14 mouse cellular contexts compared by ENCODE assay signal in the genomic region with DNA sequence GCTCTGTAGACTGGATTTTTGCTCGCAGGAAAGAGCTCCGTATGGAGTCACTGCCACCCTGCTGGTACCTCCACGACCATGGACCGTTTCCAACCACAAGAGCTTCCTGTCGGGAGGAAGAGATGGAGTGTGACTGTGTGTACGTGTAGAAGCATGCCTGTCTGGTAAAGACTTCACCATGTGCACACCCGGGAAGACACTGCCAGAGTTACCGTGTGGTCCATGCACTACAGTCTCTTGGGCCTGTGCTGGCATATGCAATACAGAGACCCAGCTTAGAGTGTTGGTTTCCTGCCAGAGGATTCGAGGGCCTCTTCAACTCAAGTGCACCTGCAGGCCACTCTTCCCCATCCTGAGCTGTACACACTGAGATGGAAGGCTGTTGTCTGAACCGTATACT. TPM values are rescaled to one million over a fixed set of nuclear protein-coding genes. Genes with fewer than 3 reads are reported as not detected.
A peak's percentile ranks its signal among the peaks of the same experiment; 100 is the strongest.
DNase-seq lines count a peak whose midpoint lies in the region; ATAC-seq lines count a peak whose summit lies in the region.
"Had no signal": no experiment of that assay in that cellular context is flagged by ENCODE, and none has a peak within 500 bp of the region (broad histone marks: within the 10 kb centered on the region; RNA-seq: fewer than 3 reads in every experiment).

No protein-coding gene starts in this region.

- peak; percentile 51 for ATAC-seq in CD4-positive, CD25-positive, alpha-beta regulatory T cell, adult 4 months
- no peak for ATAC-seq in erythroid progenitor cell, adult 5-6 weeks (replicated peaks; ENCODE audit: low FRiP score, poor library complexity, severe bottlenecking)
- ATAC-seq: forebrain, embryonic 13.5 days had no signal

- peak; percentile 83 for DNase-seq in heart, adult 11 months
- no peak for DNase-seq in heart, adult 9 months (ENCODE audit: low spot score in 2 of 2)
- peak; percentile 67 to 74 for DNase-seq in cerebellum, postnatal 25 days
- peak; percentile 70 for DNase-seq in lung, postnatal 14 days
- no peak for DNase-seq in layer of hippocampus, postnatal 10 days (ENCODE audit: low spot score in 2 of 2)
- DNase-seq in adrenal gland, postnatal 10 days, result no peak
- DNase-seq: adrenal gland, postnatal 36 days; embryo, embryonic 11 days; gastrocnemius, postnatal 36 days; kidney, adult 9 months; spleen, adult 18-20 months had no signal

RNA-seq across cellular contexts. Expression of gene Abtb2, which starts 41.8 kb away (rescaled TPM):
- 1 to 10 TPM; 6.1 to 9.8 TPM for polyA plus RNA-seq in CD4-positive, CD25-positive, alpha-beta regulatory T cell, adult 4 months (2017; shearing (Covaris generic))
- 10 to 100 TPM; 13.8 to 14.4 TPM for total RNA-seq in layer of hippocampus, postnatal 10 days (2021)
- total RNA-seq in adrenal gland, postnatal 10 days (2021), result 10 to 100 TPM; 10.7 to 12.3 TPM
- total RNA-seq in erythroid progenitor cell, adult 5-6 weeks (2015; ENCODE audit: low replicate concordance), result 1.4 and 1.7 TPM in 2 replicates
- total RNA-seq in erythroid progenitor cell, adult 5-6 weeks (2017; ENCODE audit: low replicate concordance), result 1.8 and 2.0 TPM in 2 replicates

Comparison
In these comparisons a context has a peak if more than half of its experiments do, and no peak if none do; other contexts are left out.
1. DNase-seq: peak in heart, adult 11 months (single experiment), cerebellum, postnatal 25 days (2 of 2) and lung, postnatal 14 days (single experiment); none in heart, adult 9 months (0 of 2), layer of hippocampus, postnatal 10 days (0 of 2) and adrenal gland, postnatal 10 days (single experiment).